Mouse (Mus musculus): Measurements from ENCODE around the gene Il11ra1. TPM values are rescaled to one million over a fixed set of nuclear protein-coding genes. Genes with fewer than 3 reads are reported as not detected.
"Not testable (repeated sequence)": the region's sequence is repeated elsewhere in the genome, so short reads cannot be mapped to it uniquely, and the experiment has no call there.

The Il11ra1 gene
- total RNA-seq, 2 experiments from 2014 or later, result 35.5 to 37.0 TPM

GRCm38 (mm10) chr4:41678863-41679262, 20.9 kb upstream of the Il11ra1 start:
- DNase-seq (ENCODE audit: low spot score in 2 of 2), result no peak

- DNase-seq (ENCODE audit: low spot score in 2 of 2), result no peak
Observed at GRCm38 (mm10) chr4:41679291-41679690, 20.5 kb upstream of the Il11ra1 start.

- DNase-seq (ENCODE audit: low spot score in 2 of 2), result peak; percentile 43 to 62
Observed at GRCm38 (mm10) chr4:41681176-41681575, 18.6 kb upstream of the Il11ra1 start.

GRCm38 (mm10) chr4:41681947-41682346, 17.8 kb upstream of the Il11ra1 start:
- peak in 1 of 2 experiments; percentile 48 for DNase-seq (ENCODE audit: low spot score in 2 of 2)

- no peak for DNase-seq (ENCODE audit: low spot score in 2 of 2)
Observed at GRCm38 (mm10) chr4:41682789-41683188, 17.0 kb upstream of the Il11ra1 start.

GRCm38 (mm10) chr4:41683303-41683702, 16.5 kb upstream of the Il11ra1 start:
- DNase-seq (ENCODE audit: low spot score in 2 of 2), result not testable (repeated sequence)

- DNase-seq (ENCODE audit: low spot score in 2 of 2), result not testable (repeated sequence)
Observed at GRCm38 (mm10) chr4:41684131-41684930, 15.5 kb upstream of the Il11ra1 start.

- not testable (repeated sequence) for DNase-seq (ENCODE audit: low spot score in 2 of 2)
Observed at GRCm38 (mm10) chr4:41684931-41685453, 14.8 kb upstream of the Il11ra1 start.

- not testable (repeated sequence) for DNase-seq (ENCODE audit: low spot score in 2 of 2)
Observed at GRCm38 (mm10) chr4:41685882-41686492, 13.8 kb upstream of the Il11ra1 start.

- DNase-seq (ENCODE audit: low spot score in 2 of 2), result not testable (repeated sequence)
Observed at GRCm38 (mm10) chr4:41688562-41688961, 11.2 kb upstream of the Il11ra1 start.

- not testable (repeated sequence) for DNase-seq (ENCODE audit: low spot score in 2 of 2)
Observed at GRCm38 (mm10) chr4:41690014-41690413, 9.8 kb upstream of the Il11ra1 start.

- not testable (repeated sequence) for DNase-seq (ENCODE audit: low spot score in 2 of 2)
Observed at GRCm38 (mm10) chr4:41693511-41693910, 6.3 kb upstream of the Il11ra1 start.

- DNase-seq (ENCODE audit: low spot score in 2 of 2), result not testable (repeated sequence)
Observed at GRCm38 (mm10) chr4:41695800-41696199, 4.0 kb upstream of the Il11ra1 start.

GRCm38 (mm10) chr4:41696452-41696851, 3.3 kb upstream of the Il11ra1 start:
- not testable (repeated sequence) for DNase-seq (ENCODE audit: low spot score in 2 of 2)

GRCm38 (mm10) chr4:41696930-41697841, 2.6 kb upstream of the Il11ra1 start, which contains the start of gene Cntfr:
Gene Cntfr (minus strand): TSS chr4:41697089.
- DNase-seq (ENCODE audit: low spot score in 2 of 2), result peak; percentile 75 to 89

GRCm38 (mm10) chr4:41698421-41699016, 1.3 kb upstream of the Il11ra1 start:
- DNase-seq (ENCODE audit: low spot score in 2 of 2), result not testable (repeated sequence)

- DNase-seq (ENCODE audit: low spot score in 2 of 2), result not testable (repeated sequence)
Observed at GRCm38 (mm10) chr4:41700224-41700623, 435 bp downstream of the Il11ra1 start.

GRCm38 (mm10) chr4:41702226-41702625, 2.4 kb downstream of the Il11ra1 start:
- not testable (repeated sequence) for DNase-seq (ENCODE audit: low spot score in 2 of 2)

GRCm38 (mm10) chr4:41704651-41705050, 4.9 kb downstream of the Il11ra1 start:
- DNase-seq (ENCODE audit: low spot score in 2 of 2), result no peak

GRCm38 (mm10) chr4:41705922-41706754, 6.3 kb downstream of the Il11ra1 start:
- no peak for DNase-seq (ENCODE audit: low spot score in 2 of 2)

Measured in layer of hippocampus, adult 18-20 months (tissue).